Mouse (Mus musculus): ENCODE results near the gene Srprb.

GRCm38 (mm10) chr9:103232232-103233005, 30.5 kb upstream of the Srprb start:
- TF ChIP-seq POLR2A (IDR thresholded peaks at IDR 0.05; ENCODE audit: low read depth, low read length), result no peak
- no peak for TF ChIP-seq CTCF (IDR thresholded peaks at IDR 0.05; ENCODE audit: borderline replicate concordance, insufficient read depth, low read length)

Measured in embryonic fibroblast, embryonic 13.5 days (primary cell).